Mouse (Mus musculus) erythroblast, adult 5-6 weeks (primary cell): ENCODE data around the gene Oas2. TPM values are rescaled to one million over a fixed set of nuclear protein-coding genes. Genes with fewer than 3 reads are reported as not detected.

Experiments used
- total RNA-seq, 2 experiments: library from RNA; stranded (forward) in 1 of 2; stranded (reverse) in 1 of 2; fragments of 150-400 nt in 1 of 2; fragments of 200-764, 138-1000 nt in 1 of 2; gene quantifications; 2 replicates each; pipeline versions ENCODE4 v1.2.3 to v1.2.4; 2015 to 2017; ENCODE audit warnings: low replicate concordance in 2 of 2

Gene Oas2
- total RNA-seq, 2 experiments from 2014 or later = 7.0 to 17.9 TPM

Other genes with a start within 250 kb of the Oas2 start
- 1.7 and 7.7 TPM in 2 replicates for gene Plbd2, start 246.2 kb downstream of the Oas2 start, total RNA-seq (2015; ENCODE audit: low replicate concordance)
- gene Plbd2, start 246.2 kb downstream of the Oas2 start, total RNA-seq (2017; ENCODE audit: low replicate concordance) = 1.4 and 3.8 TPM in 2 replicates
- 14.2 and 17.1 TPM in 2 replicates for gene Slc8b1, start 238.7 kb downstream of the Oas2 start, total RNA-seq (2015; ENCODE audit: low replicate concordance)
- 6.1 and 8.4 TPM in 2 replicates for gene Slc8b1, start 238.7 kb downstream of the Oas2 start, total RNA-seq (2017; ENCODE audit: low replicate concordance)
- 199 and 213 TPM in 2 replicates for gene Tpcn1, start 161.2 kb downstream of the Oas2 start, total RNA-seq (2015; ENCODE audit: low replicate concordance)
- 147 and 161 TPM in 2 replicates for gene Tpcn1, start 161.2 kb downstream of the Oas2 start, total RNA-seq (2017; ENCODE audit: low replicate concordance)
- 3.8 and 10.4 TPM in 2 replicates for gene Iqcd, start 160.8 kb downstream of the Oas2 start, total RNA-seq (2015; ENCODE audit: low replicate concordance)
- gene Iqcd, start 160.8 kb downstream of the Oas2 start, total RNA-seq (2017; ENCODE audit: low replicate concordance) = 15.2 and 21.7 TPM in 2 replicates
- gene Rita1, start 137.3 kb downstream of the Oas2 start, total RNA-seq (2015; ENCODE audit: low replicate concordance) = 2.7 and 3.8 TPM in 2 replicates
- 0.84 TPM in 1 of 2 replicates, not detected in the other for gene Rita1, start 137.3 kb downstream of the Oas2 start, total RNA-seq (2017; ENCODE audit: low replicate concordance)
- 1.7 and 1.9 TPM in 2 replicates for gene Ddx54, start 137.1 kb downstream of the Oas2 start, total RNA-seq (2015; ENCODE audit: low replicate concordance)
- 5.2 and 6.0 TPM in 2 replicates for gene Ddx54, start 137.1 kb downstream of the Oas2 start, total RNA-seq (2017; ENCODE audit: low replicate concordance)
- gene Cfap73, start 115.6 kb downstream of the Oas2 start, total RNA-seq (2015; ENCODE audit: low replicate concordance) = not detected in 2 replicates
- gene Cfap73, start 115.6 kb downstream of the Oas2 start, total RNA-seq (2017; ENCODE audit: low replicate concordance) = not detected in 2 replicates
- gene Rasal1, start 101.0 kb downstream of the Oas2 start, total RNA-seq (2015; ENCODE audit: low replicate concordance) = not detected in 2 replicates
- gene Rasal1, start 101.0 kb downstream of the Oas2 start, total RNA-seq (2017; ENCODE audit: low replicate concordance) = not detected in 2 replicates
- gene Dtx1, start 37.9 kb downstream of the Oas2 start, total RNA-seq (2015; ENCODE audit: low replicate concordance) = not detected in 2 replicates
- not detected in 2 replicates for gene Dtx1, start 37.9 kb downstream of the Oas2 start, total RNA-seq (2017; ENCODE audit: low replicate concordance)
- 67.2 and 98.2 TPM in 2 replicates for gene Oas3, start 27.8 kb upstream of the Oas2 start, total RNA-seq (2015; ENCODE audit: low replicate concordance)
- 75.8 and 76.4 TPM in 2 replicates for gene Oas3, start 27.8 kb upstream of the Oas2 start, total RNA-seq (2017; ENCODE audit: low replicate concordance)
- 4.2 TPM in 1 of 2 replicates, not detected in the other for gene Oas1e, start 45.7 kb upstream of the Oas2 start, total RNA-seq (2015; ENCODE audit: low replicate concordance)
- 1.4 and 3.9 TPM in 2 replicates for gene Oas1e, start 45.7 kb upstream of the Oas2 start, total RNA-seq (2017; ENCODE audit: low replicate concordance)
- gene Oas1c, start 62.7 kb upstream of the Oas2 start, total RNA-seq (2015; ENCODE audit: low replicate concordance) = 1.7 and 9.8 TPM in 2 replicates
- 2.3 and 3.3 TPM in 2 replicates for gene Oas1c, start 62.7 kb upstream of the Oas2 start, total RNA-seq (2017; ENCODE audit: low replicate concordance)
- not detected in 2 replicates for gene Oas1f, start 97.5 kb upstream of the Oas2 start, total RNA-seq (2015; ENCODE audit: low replicate concordance)
- not detected in 2 replicates for gene Oas1f, start 97.5 kb upstream of the Oas2 start, total RNA-seq (2017; ENCODE audit: low replicate concordance)
- gene Oas1h, start 111.6 kb upstream of the Oas2 start, total RNA-seq (2015; ENCODE audit: low replicate concordance) = not detected in 2 replicates
- not detected in 2 replicates for gene Oas1h, start 111.6 kb upstream of the Oas2 start, total RNA-seq (2017; ENCODE audit: low replicate concordance)
- 1.0 TPM in 1 of 2 replicates, not detected in the other for gene Oas1g, start 137.8 kb upstream of the Oas2 start, total RNA-seq (2015; ENCODE audit: low replicate concordance)
- 0.94 TPM in 1 of 2 replicates, not detected in the other for gene Oas1g, start 137.8 kb upstream of the Oas2 start, total RNA-seq (2017; ENCODE audit: low replicate concordance)
- gene Oas1a, start 157.7 kb upstream of the Oas2 start, total RNA-seq (2015; ENCODE audit: low replicate concordance) = 5.6 and 6.0 TPM in 2 replicates
- gene Oas1a, start 157.7 kb upstream of the Oas2 start, total RNA-seq (2017; ENCODE audit: low replicate concordance) = 6.8 and 8.8 TPM in 2 replicates
- gene Oas1d, start 164.7 kb upstream of the Oas2 start, total RNA-seq (2015; ENCODE audit: low replicate concordance) = not detected in 2 replicates
- gene Oas1d, start 164.7 kb upstream of the Oas2 start, total RNA-seq (2017; ENCODE audit: low replicate concordance) = not detected in 2 replicates